Mouse (Mus musculus) heart, embryonic 11.5 days (tissue): ENCODE measurements around the gene Rgp1. TPM values are rescaled to one million over a fixed set of nuclear protein-coding genes. Genes with fewer than 3 reads are reported as not detected.
"Not testable (repeated sequence)": the region's sequence is repeated elsewhere in the genome, so short reads cannot be mapped to it uniquely, and the experiment has no call there.

Experiments used
- ATAC-seq: fragments of 200-750 bp; cut with Nextera tagmentation; replicated peaks from 2 replicates; pipeline ENCODE4 v1.8.0; 2017; ENCODE audit warnings: moderate library complexity; ENCODE audit not compliant: insufficient number of reproducible peaks, low FRiP score, low TSS enrichment
- H3K27ac ChIP-seq: fragments of 300-500 bp; sonication (generic); 2 replicates; pipeline ENCODE4 v1.5.1; 2014; ENCODE audit warnings: mild to moderate bottlenecking, low read depth, low read length
- H3K27me3 ChIP-seq: fragments of 300-500 bp; sonication (generic); 2 replicates; pipeline ENCODE4 v1.6.1; 2014; ENCODE audit warnings: mild to moderate bottlenecking, low read length, mixed read lengths; ENCODE audit not compliant: control insufficient read depth, insufficient read depth
- H3K36me3 ChIP-seq: fragments of 300-500 bp; sonication (generic); 2 replicates; pipeline ENCODE4 v1.6.1; 2014; ENCODE audit warnings: mild to moderate bottlenecking, low read length, moderate library complexity, mixed read lengths; ENCODE audit not compliant: control insufficient read depth, insufficient read depth
- H3K4me1 ChIP-seq: fragments of 300-500 bp; sonication (generic); 2 replicates; pipeline ENCODE4 v1.6.1; 2014; ENCODE audit warnings: low read length; ENCODE audit not compliant: control insufficient read depth, insufficient read depth
- H3K4me2 ChIP-seq: fragments of 300-500 bp; sonication (generic); 2 replicates; pipeline ENCODE4 v1.6.1; 2014; ENCODE audit warnings: mild to moderate bottlenecking, moderate library complexity
- H3K4me3 ChIP-seq: fragments of 300-500 bp; sonication (generic); 2 replicates; pipeline ENCODE4 v1.5.1; 2014; ENCODE audit warnings: low read depth, low read length
- H3K9ac ChIP-seq: fragments of 300-500 bp; sonication (generic); 2 replicates; pipeline ENCODE4 v1.6.1; 2014; ENCODE audit warnings: mild to moderate bottlenecking, low read depth, low read length, moderate library complexity
- H3K9me3 ChIP-seq: fragments of 300-500 bp; sonication (generic); replicated peaks from 2 replicates; pipeline ENCODE4 v1.6.1; 2016; ENCODE audit warnings: low read length; ENCODE audit not compliant: control insufficient read depth
- WGBS: fragments of 180-500 bp; shearing (Covaris S2); extraction: QIAGEN DNeasy Blood & Tissue Kit; methylation state at CpG from one replicate; pipeline ENCODE4 v1.1.7; 2014; ENCODE audit not compliant: insufficient replicate concordance; 5-methylcytosine and 5-hydroxymethylcytosine counted together
- polyA plus RNA-seq: library from polyadenylated mRNA; unstranded; fragments of >200 nt; fragmentation: Nextera tagmentation; extraction: Ambion mirVana; gene quantifications from 2 replicates; pipeline ENCODE4 v1.2.1, GENCODE M21; 2014

Rgp1 gene
- polyA plus RNA-seq, 1 experiment from 2014 or later = 32.5 TPM

DNA sequence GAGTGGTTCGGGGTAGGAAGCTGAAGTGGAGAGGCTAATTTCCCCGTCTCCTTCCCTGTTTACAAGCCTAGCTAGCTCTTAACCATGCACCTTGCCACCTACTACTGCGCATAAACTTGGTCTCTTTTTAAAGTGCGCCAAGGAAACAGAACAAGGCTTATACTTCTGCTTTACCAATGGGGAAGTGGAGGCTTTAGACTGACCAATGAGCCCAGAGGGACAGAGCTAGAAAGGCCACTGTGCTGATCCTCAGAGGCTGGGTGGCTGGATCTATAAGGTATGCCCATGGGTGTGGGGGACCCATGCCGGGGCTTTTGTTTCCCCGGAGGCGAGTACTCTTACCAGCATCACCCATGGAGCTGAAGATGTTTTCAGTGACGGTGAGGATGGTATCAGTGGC, 31.4 kb upstream of the Rgp1 start:
- no peak overlapping the region for H3K27ac ChIP-seq
- no peaks in the 10 kb centered on the region for H3K27me3 ChIP-seq
- H3K4me2 ChIP-seq = no peak overlapping the region
- ATAC-seq = no peak
- H3K36me3 ChIP-seq = peaks cover 91% of the 10 kb centered on the region
- H3K4me3 ChIP-seq = no peak overlapping the region
- H3K4me1 ChIP-seq = no peaks in the 10 kb centered on the region
- 92% methylated on average over 8 of the region's 8 CpGs for WGBS
- no peak overlapping the region for H3K9ac ChIP-seq
- H3K9me3 ChIP-seq = peaks cover under 1% of the 10 kb centered on the region; the same call in 1 of the 2 replicates

GRCm38 (mm10) chr4:43549055-43549454, 29.5 kb upstream of the Rgp1 start:
- Histone ChIP-seq H3K4me2 (no peak overlapping the region), H3K9ac (no peak overlapping the region), H3K36me3 (peaks cover 95% of the 10 kb centered on the region), H3K4me1 (no peaks in the 10 kb centered on the region), H3K4me3 (no peak overlapping the region), H3K27me3 (no peaks in the 10 kb centered on the region), H3K27ac (no peak overlapping the region), H3K9me3 (peaks cover 3% of the 10 kb centered on the region)
- no peak for ATAC-seq
- WGBS = 88% methylated on average over 12 of the region's 12 CpGs

DNA sequence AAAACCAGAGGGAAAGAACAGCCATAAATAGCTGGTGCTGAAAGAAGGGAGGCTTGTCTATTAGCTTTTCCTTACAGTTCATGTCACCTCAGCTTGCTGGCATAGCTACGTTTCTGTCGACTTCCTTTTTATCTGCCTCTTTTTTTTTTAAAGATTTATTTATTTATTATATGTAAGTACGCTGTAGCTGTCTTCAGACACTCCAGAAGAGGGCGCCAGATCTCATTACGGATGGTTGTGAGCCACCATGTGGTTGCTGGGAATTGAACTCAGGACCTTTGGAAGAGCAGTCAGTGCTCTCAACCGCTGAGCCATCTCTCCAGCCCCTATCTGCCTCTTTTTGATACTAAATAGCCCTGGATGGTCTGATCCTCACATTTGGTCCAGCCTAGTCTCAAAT, 26.7 kb upstream of the Rgp1 start:
- not testable (repeated sequence) for H3K9ac ChIP-seq, H3K27me3 ChIP-seq, H3K4me1 ChIP-seq, H3K27ac ChIP-seq, H3K4me3 ChIP-seq, H3K4me2 ChIP-seq, H3K9me3 ChIP-seq, ATAC-seq
- peaks cover 92% of the 10 kb centered on the region for H3K36me3 ChIP-seq
- WGBS = 85% methylated on average over 6 of the region's 6 CpGs

DNA sequence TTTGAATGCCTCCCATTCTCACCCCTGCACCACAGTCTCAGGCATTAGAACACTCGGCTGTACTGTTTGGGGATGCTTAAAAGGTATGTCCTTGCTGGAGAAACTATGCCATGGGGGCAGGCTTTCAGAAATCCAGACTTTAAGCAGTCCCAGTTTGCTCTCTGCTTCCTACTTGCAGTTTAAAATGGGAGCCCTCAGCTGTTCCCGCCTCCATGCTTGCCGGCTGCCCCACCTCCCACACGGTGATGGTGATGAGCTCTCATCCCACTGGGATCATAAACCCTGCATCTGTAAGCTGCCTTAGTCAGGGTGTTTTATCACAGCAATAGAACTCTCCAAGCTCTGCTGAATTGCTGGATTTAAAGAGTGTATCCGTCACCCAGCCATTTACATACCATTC, 26.1 kb upstream of the Rgp1 start:
- Histone ChIP-seq H3K4me1 (peaks cover 2% of the 10 kb centered on the region), H3K4me2 (no peak overlapping the region)

GRCm38 (mm10) chr4:43553891-43554290, 24.6 kb upstream of the Rgp1 start:
- no peak overlapping the region for H3K4me2 ChIP-seq
- H3K4me1 ChIP-seq = peaks cover 17% of the 10 kb centered on the region
- H3K4me3 ChIP-seq = no peak overlapping the region
- H3K36me3 ChIP-seq = peaks cover 72% of the 10 kb centered on the region
- no peak overlapping the region for H3K9ac ChIP-seq
- H3K27me3 ChIP-seq = no peaks in the 10 kb centered on the region
- H3K27ac ChIP-seq = no peak overlapping the region
- ATAC-seq = no peak
- H3K9me3 ChIP-seq = peaks cover 3% of the 10 kb centered on the region

More for the DNA sequence above, 26.1 kb upstream of the Rgp1 start:
- H3K9me3 ChIP-seq = peaks cover 3% of the 10 kb centered on the region
- no peak for ATAC-seq
- H3K36me3 ChIP-seq = peaks cover 86% of the 10 kb centered on the region
- no peak overlapping the region for H3K4me3 ChIP-seq
- H3K9ac ChIP-seq = no peak overlapping the region
- H3K27ac ChIP-seq = no peak overlapping the region
- no peaks in the 10 kb centered on the region for H3K27me3 ChIP-seq
- WGBS = 93% methylated on average over 5 of the region's 5 CpGs

- H3K4me1 ChIP-seq = peaks cover 37% of the 10 kb centered on the region
- 92% methylated on average over 7 of the region's 7 CpGs for whole genome bisulfite sequencing
- no peak overlapping the region for H3K27ac ChIP-seq
- ATAC-seq = no peak
- H3K4me2 ChIP-seq = no peak overlapping the region
- H3K9me3 ChIP-seq = peaks cover 3% of the 10 kb centered on the region
- H3K36me3 ChIP-seq = peaks cover 51% of the 10 kb centered on the region
- no peak overlapping the region for H3K4me3 ChIP-seq
- no peaks in the 10 kb centered on the region for H3K27me3 ChIP-seq
- H3K9ac ChIP-seq = no peak overlapping the region
Measured at GRCm38 (mm10) chr4:43555926-43556325, 22.6 kb upstream of the Rgp1 start.

GRCm38 (mm10) chr4:43558028-43558630, 20.4 kb upstream of the Rgp1 start:
- peak overlapping the region; percentile 100 for H3K27ac ChIP-seq
- peak overlapping the region; percentile 85 for H3K9ac ChIP-seq
- peaks cover 42% of the 10 kb centered on the region for H3K4me1 ChIP-seq
- H3K4me2 ChIP-seq = peak overlapping the region; percentile 79
- no peaks in the 10 kb centered on the region for H3K9me3 ChIP-seq
- H3K4me3 ChIP-seq = peak overlapping the region; percentile 97
- peaks cover 33% of the 10 kb centered on the region for H3K36me3 ChIP-seq
- 0 out of 2 replicates have a peak, but pooled peaks have one; percentile 23 for ATAC-seq
- 7% methylated on average over 5 of the region's 5 CpGs for WGBS
- no peaks in the 10 kb centered on the region for H3K27me3 ChIP-seq

- H3K9me3 ChIP-seq = no peaks in the 10 kb centered on the region
- peak overlapping the region; percentile 79 for H3K4me2 ChIP-seq
- peaks cover 27% of the 10 kb centered on the region for H3K36me3 ChIP-seq
- H3K4me1 ChIP-seq = peaks cover 47% of the 10 kb centered on the region
- peak overlapping the region; percentile 85 for H3K9ac ChIP-seq
- H3K27me3 ChIP-seq = no peaks in the 10 kb centered on the region
- WGBS = 12% methylated on average over 13 of the region's 13 CpGs
- 0 out of 2 replicates have a peak, but pooled peaks have one; percentile 39 for ATAC-seq
- H3K27ac ChIP-seq = peak overlapping the region; percentile 100
- peak overlapping the region; percentile 97 for H3K4me3 ChIP-seq
Measured at GRCm38 (mm10) chr4:43558631-43559356, 19.7 kb upstream of the Rgp1 start.
